Mouse (Mus musculus) forebrain, embryonic 14.5 days (tissue): ENCODE measurements around the gene A630095N17Rik. TPM values are rescaled to one million over a fixed set of nuclear protein-coding genes. Genes with fewer than 3 reads are reported as not detected.
A peak's percentile ranks its signal among the peaks of the same experiment; 100 is the strongest.

Experiments used
- ATAC-seq: fragments of 200-750 bp; cut with Nextera tagmentation; 2 replicates; pipeline ENCODE4 v1.8.0; 2017; ENCODE audit warnings: mild to moderate bottlenecking, moderate library complexity
- DNase-seq: peaks from one replicate; pipeline ENCODE4 v3.0.0-alpha.2; 2015; ENCODE audit warnings: low spot score
- H3K27ac ChIP-seq: fragments of 300-500 bp; sonication (generic); 2 replicates; pipeline ENCODE4 v1.5.1; 2014; ENCODE audit warnings: low read depth, mild to moderate bottlenecking, control low read depth, low read length, moderate library complexity
- H3K27me3 ChIP-seq: fragments of 300-500 bp; sonication (generic); replicated peaks from 2 replicates; pipeline ENCODE4 v1.6.1; 2014; ENCODE audit warnings: low read length, control low read depth, mixed read lengths; ENCODE audit not compliant: control insufficient read depth, insufficient read depth
- H3K36me3 ChIP-seq: fragments of 300-500 bp; sonication (generic); 2 replicates; pipeline ENCODE4 v1.6.1; 2014; ENCODE audit warnings: low read length, control low read depth; ENCODE audit not compliant: control insufficient read depth, insufficient read depth
- H3K4me1 ChIP-seq: fragments of 300-500 bp; sonication (generic); 2 replicates; pipeline ENCODE4 v1.6.1; 2014; ENCODE audit warnings: antibody characterized with exemption, low read length, control low read depth; ENCODE audit not compliant: control insufficient read depth, insufficient read depth
- H3K4me2 ChIP-seq: fragments of 300-500 bp; sonication (generic); 2 replicates; pipeline ENCODE4 v1.6.1; 2014; ENCODE audit warnings: mild to moderate bottlenecking, control low read depth, low read length
- H3K4me3 ChIP-seq: fragments of 300-500 bp; sonication (generic); 2 replicates; pipeline ENCODE4 v1.5.1; 2014; ENCODE audit warnings: low read depth, low read length, control low read depth
- H3K9ac ChIP-seq: fragments of 300-500 bp; sonication (generic); 2 replicates; pipeline ENCODE4 v1.6.1; 2014; ENCODE audit warnings: mild to moderate bottlenecking, low read length, control low read depth, moderate library complexity
- H3K9me3 ChIP-seq: fragments of 300-500 bp; sonication (generic); replicated peaks from 2 replicates; pipeline ENCODE4 v1.6.1; 2016; ENCODE audit warnings: low read length, control low read depth, mixed read lengths; ENCODE audit not compliant: control insufficient read depth
- WGBS: fragments of 180-500 bp; shearing (Covaris S2); extraction: QIAGEN DNeasy Blood & Tissue Kit; methylation state at CpG from one replicate; pipeline ENCODE4 v1.1.7; 2014; 5-methylcytosine and 5-hydroxymethylcytosine counted together
- polyA plus RNA-seq: library from polyadenylated mRNA; unstranded; fragments of >200 nt; fragmentation: Nextera tagmentation; extraction: Ambion mirVana; gene quantifications from 2 replicates; pipeline ENCODE4 v1.2.1, GENCODE M21; 2014

Gene A630095N17Rik
- polyA plus RNA-seq, 1 experiment from 2014 or later = not detected

DNA sequence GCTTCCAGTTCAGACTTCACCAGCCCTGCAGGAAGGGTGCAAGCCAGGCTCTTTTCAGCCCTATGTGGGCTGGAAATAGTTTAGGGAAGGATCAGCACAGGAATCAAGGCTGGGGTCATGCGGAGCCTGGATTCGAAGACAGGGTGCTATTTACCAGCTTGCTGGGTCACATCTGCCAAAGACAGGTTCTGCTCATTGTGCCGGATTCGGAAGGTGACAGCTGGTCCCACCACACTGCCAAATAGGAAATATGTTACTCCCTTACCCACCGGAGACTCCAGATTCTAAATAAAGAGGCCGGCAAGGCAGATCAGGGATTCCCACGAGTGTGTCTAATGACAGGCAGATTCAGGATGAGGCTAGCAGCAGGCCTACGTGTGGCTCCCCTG is 22.7 kb upstream of the A630095N17Rik start:
- Histone ChIP-seq H3K4me1 (peaks cover 7% of the 10 kb centered on the region; the same call in 1 of the 2 replicates), H3K36me3 (no peaks in the 10 kb centered on the region), H3K9ac (no peak overlapping the region), H3K27me3 (no peaks in the 10 kb centered on the region), H3K9me3 (no peaks in the 10 kb centered on the region), H3K4me2 (no peak overlapping the region), H3K4me3 (no peak overlapping the region), H3K27ac (no peak overlapping the region)
- WGBS = 69% methylated on average over 8 of the region's 8 CpGs
- peak; percentile 13; the same call in 1 of the 2 replicates for ATAC-seq
- no peak for DNase-seq

DNA sequence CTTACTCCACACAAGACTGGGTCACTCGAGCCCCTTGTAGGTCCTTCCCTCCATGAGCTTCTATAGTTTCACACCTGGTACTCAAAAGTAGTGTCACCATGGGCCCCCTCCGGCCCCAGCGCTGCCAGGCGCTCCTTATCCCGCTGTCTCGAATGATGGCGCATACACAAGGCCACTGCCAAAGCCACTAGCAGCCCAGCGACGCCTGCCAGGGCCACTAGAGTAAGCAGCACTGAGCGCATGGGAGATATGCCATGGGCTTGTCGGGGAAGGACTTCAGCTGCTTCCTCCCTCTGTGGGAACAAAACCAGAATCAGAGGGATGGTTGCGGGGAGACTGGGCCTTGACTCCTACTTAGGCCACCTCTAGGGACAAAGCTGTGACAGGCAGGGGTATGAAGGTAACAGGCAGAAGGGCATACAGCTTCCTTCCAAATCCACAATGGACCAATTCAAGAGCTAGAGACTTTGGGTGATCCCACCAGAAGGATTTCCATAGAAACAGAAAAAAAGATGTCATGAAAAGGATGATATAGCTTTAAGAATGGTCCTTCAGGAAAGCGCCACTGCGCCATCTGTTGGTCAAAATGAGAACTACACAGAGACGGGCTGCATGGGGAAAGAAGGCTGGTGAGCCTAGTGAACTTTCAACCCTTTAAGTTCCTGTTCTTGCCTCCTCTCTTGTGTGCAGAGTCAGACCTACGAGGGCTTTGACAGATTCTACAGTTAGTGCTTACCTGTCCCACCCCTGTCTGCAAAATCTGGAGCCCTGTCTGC is 22.1 kb upstream of the A630095N17Rik start:
- ATAC-seq (peak; percentile 12; the same call in 1 of the 2 replicates), DNase-seq (peak; percentile 81)
- peaks cover 7% of the 10 kb centered on the region; the same call in 1 of the 2 replicates for H3K4me1 ChIP-seq
- H3K9me3 ChIP-seq = no peaks in the 10 kb centered on the region
- H3K4me2 ChIP-seq = no peak overlapping the region
- H3K4me3 ChIP-seq = no peak overlapping the region
- no peak overlapping the region for H3K27ac ChIP-seq
- WGBS = 64% methylated on average over 16 of the region's 16 CpGs
- H3K9ac ChIP-seq = no peak overlapping the region
- no peaks in the 10 kb centered on the region for H3K27me3 ChIP-seq
- H3K36me3 ChIP-seq = no peaks in the 10 kb centered on the region

DNA sequence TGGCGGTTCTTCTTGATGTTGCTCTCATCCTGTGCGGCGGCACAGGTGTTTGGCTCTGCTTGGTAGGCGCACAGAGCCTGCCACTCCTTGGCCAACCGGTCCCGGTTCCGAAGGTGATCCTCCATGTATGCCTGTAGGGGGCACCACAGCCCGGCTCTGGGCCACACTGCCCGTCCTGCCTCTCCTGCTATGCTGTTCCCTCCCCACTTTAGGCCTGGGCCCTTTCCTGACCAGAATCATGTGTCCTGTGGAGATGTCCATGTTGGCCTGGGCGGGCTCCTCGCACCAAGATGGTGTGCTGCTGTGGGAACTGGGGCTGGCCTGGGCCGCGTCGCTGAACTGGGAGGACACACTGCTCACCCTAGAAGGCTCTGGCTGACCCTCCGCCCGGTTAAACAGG is 21.1 kb upstream of the A630095N17Rik start:
- no peak for DNase-seq
- no peak overlapping the region for H3K4me3 ChIP-seq
- 76% methylated on average over 16 of the region's 16 CpGs for WGBS

DNA sequence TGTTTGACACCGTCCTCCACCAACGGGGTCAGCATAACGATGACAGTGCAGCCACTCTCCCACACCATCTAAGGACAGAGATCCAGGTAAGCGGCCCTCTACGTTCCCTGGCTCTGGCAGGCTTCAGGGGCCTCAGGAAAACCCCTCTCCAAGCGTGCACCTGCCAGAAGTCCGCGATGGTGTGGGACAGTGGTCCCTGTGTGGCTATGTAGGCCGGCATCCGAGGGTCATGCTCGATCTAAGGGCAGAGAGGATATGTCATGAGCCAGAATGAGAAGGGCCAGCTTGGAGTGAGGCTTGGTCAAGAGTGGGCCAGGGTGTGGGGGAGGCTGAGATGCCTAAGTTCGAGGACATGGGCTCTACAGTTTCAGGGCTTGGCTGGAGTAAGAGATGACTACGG is 20.4 kb upstream of the A630095N17Rik start:
- ATAC-seq (no peak), DNase-seq (no peak)
- no peaks in the 10 kb centered on the region for H3K36me3 ChIP-seq
- no peaks in the 10 kb centered on the region for H3K9me3 ChIP-seq
- no peak overlapping the region for H3K9ac ChIP-seq
- peaks cover 15% of the 10 kb centered on the region; the same call in 1 of the 2 replicates for H3K4me1 ChIP-seq
- no peaks in the 10 kb centered on the region for H3K27me3 ChIP-seq
- no peak overlapping the region for H3K4me3 ChIP-seq
- 72% methylated on average over 13 of the region's 13 CpGs for WGBS
- H3K27ac ChIP-seq = no peak overlapping the region
- no peak overlapping the region for H3K4me2 ChIP-seq

More for the DNA sequence above, 21.1 kb upstream of the A630095N17Rik start:
- no peaks in the 10 kb centered on the region for H3K9me3 ChIP-seq
- no peak overlapping the region for H3K27ac ChIP-seq
- no peak overlapping the region for H3K4me2 ChIP-seq
- no peaks in the 10 kb centered on the region for H3K27me3 ChIP-seq
- no peaks in the 10 kb centered on the region for H3K36me3 ChIP-seq
- no peak for ATAC-seq
- no peak overlapping the region for H3K9ac ChIP-seq
- peaks cover 10% of the 10 kb centered on the region; the same call in 1 of the 2 replicates for H3K4me1 ChIP-seq

- ATAC-seq (peak; percentile 40), DNase-seq (peak; percentile 70)
- Histone ChIP-seq H3K27ac (peak overlapping the region; percentile 5; the same call in 1 of the 2 replicates), H3K4me2 (peak overlapping the region; percentile 50), H3K4me3 (no peak overlapping the region), H3K9ac (no peak overlapping the region), H3K4me1 (peaks cover 16% of the 10 kb centered on the region; the same call in 1 of the 2 replicates), H3K27me3 (no peaks in the 10 kb centered on the region), H3K36me3 (no peaks in the 10 kb centered on the region), H3K9me3 (no peaks in the 10 kb centered on the region)
- 2% methylated on average over 21 of the region's 22 CpGs for WGBS
Measured at GRCm38 (mm10) chr1:75251112-75251970, 19.4 kb upstream of the A630095N17Rik start.

- DNase-seq (peak; percentile 59), ATAC-seq (peak; percentile 24; the same call in 1 of the 2 replicates)
- H3K36me3 ChIP-seq = no peaks in the 10 kb centered on the region
- no peaks in the 10 kb centered on the region for H3K9me3 ChIP-seq
- H3K27ac ChIP-seq = no peak overlapping the region; the same call in 1 of the 2 replicates
- H3K4me2 ChIP-seq = no peak overlapping the region
- H3K4me3 ChIP-seq = no peak overlapping the region
- H3K9ac ChIP-seq = no peak overlapping the region
- no peaks in the 10 kb centered on the region for H3K27me3 ChIP-seq
- 48% methylated on average over 3 of the region's 3 CpGs for WGBS
- peaks cover 16% of the 10 kb centered on the region; the same call in 1 of the 2 replicates for H3K4me1 ChIP-seq
Measured at GRCm38 (mm10) chr1:75250498-75250897, 18.6 kb upstream of the A630095N17Rik start.

DNA sequence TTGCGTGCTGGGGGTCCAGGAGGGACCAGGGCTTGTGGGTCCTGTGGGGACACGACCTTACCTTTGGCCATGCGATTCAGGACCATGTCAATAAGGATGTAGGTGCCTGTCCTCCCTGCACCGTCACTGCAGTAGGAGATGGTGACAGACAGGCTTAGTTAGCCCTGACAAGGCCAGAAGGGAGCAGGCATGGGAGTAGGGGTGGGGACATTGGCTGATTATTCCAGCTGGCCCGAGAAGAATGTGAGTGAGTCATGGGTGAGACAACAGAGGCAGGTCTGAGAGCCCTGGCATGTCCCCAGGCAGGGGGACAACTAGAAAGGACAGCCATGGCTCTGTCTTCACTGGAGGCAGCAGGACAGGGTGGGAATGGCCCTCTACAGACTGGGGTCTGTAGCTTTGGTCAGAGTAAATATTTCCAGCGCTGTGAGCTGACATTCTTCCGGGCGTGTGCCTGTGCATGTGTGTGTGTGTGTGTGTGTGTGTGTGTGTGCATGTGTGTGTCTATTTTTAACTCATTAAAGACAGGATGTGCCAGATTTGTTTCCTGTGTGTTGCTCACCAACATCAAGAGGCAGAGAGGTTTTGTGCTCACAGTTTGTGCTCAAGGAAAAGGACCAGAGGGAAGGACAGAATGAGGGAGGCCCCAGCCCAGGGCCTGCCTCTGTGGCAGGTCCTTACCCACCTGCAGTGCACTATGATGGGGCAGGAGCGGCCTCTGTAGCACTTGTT is 16.3 kb upstream of the A630095N17Rik start:
- Histone ChIP-seq H3K4me2 (no peak overlapping the region), H3K4me3 (no peak overlapping the region), H3K4me1 (peaks cover 16% of the 10 kb centered on the region; the same call in 1 of the 2 replicates), H3K36me3 (peaks cover 8% of the 10 kb centered on the region; the same call in 1 of the 2 replicates), H3K9me3 (no peaks in the 10 kb centered on the region), H3K27ac (no peak overlapping the region), H3K9ac (no peak overlapping the region), H3K27me3 (no peaks in the 10 kb centered on the region)
- ATAC-seq (no peak), DNase-seq (peak; percentile 28)
- WGBS = 50% methylated on average over 9 of the region's 9 CpGs
